Mouse (Mus musculus): ENCODE measurements around the gene Slc39a11. TPM values are rescaled to one million over a fixed set of nuclear protein-coding genes. Genes with fewer than 3 reads are reported as not detected.

The Slc39a11 gene
- polyA plus RNA-seq, 1 experiment from 2014 or later, result 30.0 TPM

- Histone ChIP-seq H3K4me1 (no peaks in the 10 kb centered on the region), H3K27ac (no peak overlapping the region), H3K4me2 (no peak overlapping the region), H3K27me3 (no peaks in the 10 kb centered on the region), H3K9me3 (no peaks in the 10 kb centered on the region), H3K4me3 (no peak overlapping the region), H3K9ac (no peak overlapping the region), H3K36me3 (no peaks in the 10 kb centered on the region)
- ATAC-seq (ENCODE audit: insufficient number of reproducible peaks, low FRiP score, low TSS enrichment, low read depth), result no peak
- WGBS, result 84% methylated on average over 1 of the region's 1 CpGs
Observed at GRCm38 (mm10) chr11:113397394-113397793, 252.5 kb downstream of the Slc39a11 start.

- H3K4me3 ChIP-seq, result no peak overlapping the region
- H3K36me3 ChIP-seq, result no peaks in the 10 kb centered on the region
- no peaks in the 10 kb centered on the region for H3K9me3 ChIP-seq
- H3K27me3 ChIP-seq, result no peaks in the 10 kb centered on the region
- peaks cover 2% of the 10 kb centered on the region; the same call in 1 of the 2 replicates for H3K4me1 ChIP-seq
- ATAC-seq (ENCODE audit: insufficient number of reproducible peaks, low FRiP score, low TSS enrichment, low read depth), result no peak
- no peak overlapping the region for H3K4me2 ChIP-seq
- H3K27ac ChIP-seq, result no peak overlapping the region
- WGBS, result 73% methylated on average over 23 of the region's 23 CpGs
- no peak overlapping the region for H3K9ac ChIP-seq
Observed at GRCm38 (mm10) chr11:113393366-113394150, 256.3 kb downstream of the Slc39a11 start.

- Histone ChIP-seq H3K4me2 (no peak overlapping the region), H3K27me3 (no peaks in the 10 kb centered on the region), H3K4me1 (peaks cover 2% of the 10 kb centered on the region; the same call in 1 of the 2 replicates), H3K36me3 (no peaks in the 10 kb centered on the region), H3K4me3 (no peak overlapping the region), H3K27ac (no peak overlapping the region), H3K9ac (no peak overlapping the region), H3K9me3 (no peaks in the 10 kb centered on the region)
- 86% methylated on average over 12 of the region's 12 CpGs for WGBS
- no peak for ATAC-seq (ENCODE audit: insufficient number of reproducible peaks, low FRiP score, low TSS enrichment, low read depth)
Observed at GRCm38 (mm10) chr11:113391664-113392063, 258.2 kb downstream of the Slc39a11 start.

GRCm38 (mm10) chr11:113389637-113390036, 260.2 kb downstream of the Slc39a11 start:
- Histone ChIP-seq H3K36me3 (no peaks in the 10 kb centered on the region), H3K9ac (no peak overlapping the region), H3K27ac (no peak overlapping the region), H3K4me3 (no peak overlapping the region), H3K4me1 (peaks cover 2% of the 10 kb centered on the region; the same call in 1 of the 2 replicates), H3K4me2 (no peak overlapping the region), H3K9me3 (no peaks in the 10 kb centered on the region), H3K27me3 (no peaks in the 10 kb centered on the region)
- no peak for ATAC-seq (ENCODE audit: insufficient number of reproducible peaks, low FRiP score, low TSS enrichment, low read depth)
- 33% methylated on average over 6 of the region's 6 CpGs for WGBS

GRCm38 (mm10) chr11:113382674-113383571, 267.0 kb downstream of the Slc39a11 start:
- ATAC-seq (ENCODE audit: insufficient number of reproducible peaks, low FRiP score, low TSS enrichment, low read depth), result no peak
- H3K4me2 ChIP-seq, result no peak overlapping the region
- H3K4me1 ChIP-seq, result peaks cover 13% of the 10 kb centered on the region
- no peak overlapping the region for H3K27ac ChIP-seq
- 33% methylated on average over 10 of the region's 10 CpGs for WGBS
- no peaks in the 10 kb centered on the region for H3K9me3 ChIP-seq
- H3K4me3 ChIP-seq, result no peak overlapping the region
- no peak overlapping the region for H3K9ac ChIP-seq
- no peaks in the 10 kb centered on the region for H3K27me3 ChIP-seq
- H3K36me3 ChIP-seq, result no peaks in the 10 kb centered on the region

GRCm38 (mm10) chr11:113381550-113381949, 268.3 kb downstream of the Slc39a11 start:
- 48% methylated on average over 8 of the region's 8 CpGs for WGBS
- H3K9ac ChIP-seq, result no peak overlapping the region
- peaks cover 13% of the 10 kb centered on the region for H3K4me1 ChIP-seq
- no peak overlapping the region for H3K4me2 ChIP-seq
- no peak for ATAC-seq (ENCODE audit: insufficient number of reproducible peaks, low FRiP score, low TSS enrichment, low read depth)
- H3K9me3 ChIP-seq, result no peaks in the 10 kb centered on the region
- H3K27ac ChIP-seq, result no peak overlapping the region
- H3K27me3 ChIP-seq, result no peaks in the 10 kb centered on the region
- H3K36me3 ChIP-seq, result no peaks in the 10 kb centered on the region
- no peak overlapping the region for H3K4me3 ChIP-seq

- 39% methylated on average over 9 of the region's 9 CpGs for WGBS
- Histone ChIP-seq H3K27ac (no peak overlapping the region), H3K4me1 (peaks cover 13% of the 10 kb centered on the region), H3K9ac (no peak overlapping the region), H3K36me3 (no peaks in the 10 kb centered on the region), H3K4me3 (no peak overlapping the region), H3K27me3 (no peaks in the 10 kb centered on the region), H3K4me2 (no peak overlapping the region), H3K9me3 (no peaks in the 10 kb centered on the region)
- ATAC-seq (ENCODE audit: insufficient number of reproducible peaks, low FRiP score, low TSS enrichment, low read depth), result no peak
Observed at GRCm38 (mm10) chr11:113378867-113379266, 271.0 kb downstream of the Slc39a11 start.

GRCm38 (mm10) chr11:113376066-113376465, 273.8 kb downstream of the Slc39a11 start:
- Histone ChIP-seq H3K27me3 (no peaks in the 10 kb centered on the region), H3K27ac (no peak overlapping the region), H3K9ac (no peak overlapping the region), H3K36me3 (no peaks in the 10 kb centered on the region), H3K4me3 (no peak overlapping the region), H3K9me3 (no peaks in the 10 kb centered on the region), H3K4me1 (peaks cover 9% of the 10 kb centered on the region), H3K4me2 (no peak overlapping the region)
- no peak for ATAC-seq (ENCODE audit: insufficient number of reproducible peaks, low FRiP score, low TSS enrichment, low read depth)
- WGBS, result 81% methylated on average over 9 of the region's 9 CpGs

GRCm38 (mm10) chr11:113373926-113374325, 276.0 kb downstream of the Slc39a11 start:
- Histone ChIP-seq H3K9me3 (no peaks in the 10 kb centered on the region), H3K4me2 (no peak overlapping the region), H3K36me3 (no peaks in the 10 kb centered on the region), H3K27me3 (no peaks in the 10 kb centered on the region), H3K9ac (no peak overlapping the region), H3K4me3 (no peak overlapping the region), H3K27ac (no peak overlapping the region), H3K4me1 (peaks cover 8% of the 10 kb centered on the region)
- ATAC-seq (ENCODE audit: insufficient number of reproducible peaks, low FRiP score, low TSS enrichment, low read depth), result no peak
- 67% methylated on average over 10 of the region's 10 CpGs for WGBS

GRCm38 (mm10) chr11:113373331-113373730, 276.5 kb downstream of the Slc39a11 start:
- Histone ChIP-seq H3K36me3 (no peaks in the 10 kb centered on the region), H3K4me2 (no peak overlapping the region)
- ATAC-seq (ENCODE audit: insufficient number of reproducible peaks, low FRiP score, low TSS enrichment, low read depth), result no peak

GRCm38 (mm10) chr11:113368046-113368445, 281.8 kb downstream of the Slc39a11 start:
- H3K4me2 ChIP-seq, result no peak overlapping the region
- no peak for ATAC-seq (ENCODE audit: insufficient number of reproducible peaks, low FRiP score, low TSS enrichment, low read depth)
- H3K27ac ChIP-seq, result no peak overlapping the region
- no peaks in the 10 kb centered on the region for H3K9me3 ChIP-seq
- no peak overlapping the region for H3K9ac ChIP-seq
- H3K4me3 ChIP-seq, result no peak overlapping the region
- H3K36me3 ChIP-seq, result no peaks in the 10 kb centered on the region
- 71% methylated on average over 13 of the region's 13 CpGs for WGBS
- 0 out of 2 replicates have a peak, but pooled peaks cover 3% of the 10 kb centered on the region for H3K4me1 ChIP-seq
- H3K27me3 ChIP-seq, result no peaks in the 10 kb centered on the region

More at GRCm38 (mm10) chr11:113373331-113373730, 276.5 kb downstream of the Slc39a11 start:
- no peak overlapping the region for H3K9ac ChIP-seq
- H3K27me3 ChIP-seq, result no peaks in the 10 kb centered on the region
- 0 out of 2 replicates have a peak, but pooled peaks cover 2% of the 10 kb centered on the region for H3K4me1 ChIP-seq
- no peak overlapping the region for H3K27ac ChIP-seq
- no peaks in the 10 kb centered on the region for H3K9me3 ChIP-seq
- WGBS, result 94% methylated on average over 9 of the region's 9 CpGs
- H3K4me3 ChIP-seq, result no peak overlapping the region
